Mouse (Mus musculus) forebrain, embryonic 10.5 days (tissue): ENCODE measurements around the gene Ptrh1. TPM values are rescaled to one million over a fixed set of nuclear protein-coding genes. Genes with fewer than 3 reads are reported as not detected.

Experiments used
- DNase-seq: peaks from one replicate; pipeline ENCODE4 v3.0.0-alpha.2; 2017; ENCODE audit warnings: low spot score; ENCODE audit errors: extremely low spot score
- H3K27ac ChIP-seq: fragments of 300-500 bp; sonication (generic); 2 replicates; pipeline ENCODE4 v1.5.1; 2016; ENCODE audit warnings: mild to moderate bottlenecking
- H3K27me3 ChIP-seq: fragments of 300-500 bp; sonication (generic); 2 replicates; pipeline ENCODE4 v1.6.1; 2016; ENCODE audit warnings: mild to moderate bottlenecking; ENCODE audit not compliant: poor library complexity, severe bottlenecking
- H3K36me3 ChIP-seq: fragments of 300-500 bp; sonication (generic); replicated peaks from 2 replicates; pipeline ENCODE4 v1.6.1; 2016; ENCODE audit warnings: mild to moderate bottlenecking, moderate library complexity
- H3K4me1 ChIP-seq: fragments of 300-500 bp; sonication (generic); 2 replicates; pipeline ENCODE4 v1.6.1; 2016
- H3K4me3 ChIP-seq: fragments of 300-500 bp; sonication (generic); 2 replicates; pipeline ENCODE4 v1.5.1; 2016; ENCODE audit warnings: mild to moderate bottlenecking, moderate library complexity
- H3K9me3 ChIP-seq: fragments of 300-500 bp; sonication (generic); 2 replicates; pipeline ENCODE4 v1.6.1; 2016; ENCODE audit warnings: mild to moderate bottlenecking, moderate library complexity
- WGBS: fragments of 180-500 bp; shearing (Covaris S2); methylation state at CpG from one replicate; pipeline ENCODE4 v1.1.7; 2016; 5-methylcytosine and 5-hydroxymethylcytosine counted together
- polyA plus RNA-seq: library from polyadenylated mRNA; unstranded; fragments of >200 nt; fragmentation: Nextera tagmentation; extraction: Ambion mirVana; gene quantifications from 2 replicates; pipeline ENCODE4 v1.2.1, GENCODE M21; 2016

Ptrh1 gene
- polyA plus RNA-seq, 1 experiment from 2014 or later, result 4.4 TPM

DNA sequence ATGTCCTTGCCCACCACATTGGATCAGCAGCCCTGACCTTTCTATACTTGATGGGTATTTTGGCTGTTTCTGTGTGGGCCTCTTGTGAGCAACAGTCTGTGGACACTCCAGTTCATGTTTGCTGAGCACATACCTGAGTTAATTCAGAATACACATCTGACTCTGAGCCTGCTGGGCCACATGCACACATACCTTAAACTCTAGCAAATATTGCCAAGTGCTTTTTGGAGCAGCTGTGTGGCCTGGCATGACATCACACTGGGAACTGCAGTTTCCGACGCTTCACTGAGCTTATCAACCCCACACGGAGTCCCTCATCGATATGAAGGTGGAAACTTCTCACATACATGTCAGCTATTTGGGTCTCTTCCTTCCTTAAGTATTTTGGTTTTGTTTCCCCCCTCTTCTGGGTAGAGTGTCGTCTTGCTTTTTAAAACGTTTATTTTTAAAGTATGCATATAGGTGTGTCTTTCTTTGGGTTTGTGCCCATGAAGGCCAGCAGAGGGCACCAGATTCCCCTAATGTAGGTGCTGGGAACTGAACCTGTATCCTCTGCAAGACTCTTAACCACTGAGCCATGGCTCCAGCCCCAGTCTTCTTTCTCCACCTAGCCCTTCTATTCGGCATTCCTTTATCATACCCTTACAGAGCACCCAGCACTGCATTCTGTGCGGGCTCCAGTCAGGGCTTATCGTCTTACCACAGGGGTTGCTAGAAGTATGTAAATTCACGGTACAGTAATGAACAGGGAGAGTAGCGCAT, 45.6 kb downstream of the Ptrh1 start:
- DNase-seq, result peak; percentile 34
- H3K9me3 ChIP-seq, result no peaks in the 10 kb centered on the region
- H3K4me1 ChIP-seq, result peaks cover 22% of the 10 kb centered on the region
- H3K27me3 ChIP-seq, result no peaks in the 10 kb centered on the region
- WGBS, result 72% methylated on average over 11 of the region's 11 CpGs
- H3K4me3 ChIP-seq, result no peak overlapping the region
- peaks cover 4% of the 10 kb centered on the region; the same call in 1 of the 2 replicates for H3K36me3 ChIP-seq
- H3K27ac ChIP-seq, result no peak overlapping the region

DNA sequence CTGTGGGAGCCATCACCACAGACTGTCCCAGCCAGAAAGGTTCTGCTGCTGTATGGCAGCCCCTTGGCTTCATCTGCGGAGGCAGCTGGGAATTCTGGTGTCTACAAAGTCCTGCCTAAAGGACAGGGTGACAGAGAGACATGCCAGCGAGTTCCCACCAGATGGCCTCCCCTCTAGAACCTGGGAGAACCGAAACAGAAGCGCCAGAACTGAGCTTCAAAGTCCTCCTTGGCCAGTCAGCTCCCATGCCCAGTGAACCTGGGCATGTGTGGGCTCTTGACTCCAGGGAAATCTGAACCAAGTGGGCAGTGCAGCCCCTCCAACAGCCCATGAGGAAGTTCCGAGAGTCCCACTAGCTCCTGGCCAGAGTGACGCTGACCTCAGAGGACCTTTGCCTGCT, 47.1 kb downstream of the Ptrh1 start:
- H3K9me3 ChIP-seq, result no peaks in the 10 kb centered on the region
- H3K4me1 ChIP-seq, result peaks cover 22% of the 10 kb centered on the region
- H3K36me3 ChIP-seq, result peaks cover 4% of the 10 kb centered on the region; the same call in 1 of the 2 replicates
- no peak for DNase-seq
- 83% methylated on average over 6 of the region's 6 CpGs for WGBS
- H3K27me3 ChIP-seq, result no peaks in the 10 kb centered on the region
- peak overlapping the region; percentile 72 for H3K27ac ChIP-seq
- H3K4me3 ChIP-seq, result no peak overlapping the region

DNA sequence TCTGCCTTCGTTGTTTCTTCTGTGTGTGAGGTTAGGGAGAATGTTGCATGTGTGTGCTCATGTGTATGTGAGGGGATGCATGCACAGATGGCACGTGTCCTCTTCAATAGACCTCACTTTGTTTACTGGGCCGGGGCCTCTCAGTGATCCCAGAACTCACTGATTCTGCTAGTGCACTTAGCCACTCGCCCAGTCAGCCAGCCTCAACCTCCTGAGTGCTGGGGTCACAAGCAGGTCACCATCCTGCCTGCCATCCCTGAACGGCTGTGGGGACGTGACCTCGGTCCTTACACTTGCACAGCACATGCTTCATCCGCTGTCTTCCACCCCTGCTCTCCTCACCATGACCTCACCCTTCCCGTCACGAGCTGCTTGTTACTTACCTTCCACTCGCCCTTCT, 47.6 kb downstream of the Ptrh1 start:
- Histone ChIP-seq H3K9me3 (no peaks in the 10 kb centered on the region), H3K4me3 (no peak overlapping the region), H3K36me3 (0 out of 2 replicates have a peak, but pooled peaks cover 2% of the 10 kb centered on the region), H3K27ac (peak overlapping the region; percentile 72), H3K4me1 (peaks cover 22% of the 10 kb centered on the region), H3K27me3 (no peaks in the 10 kb centered on the region)
- no peak for DNase-seq
- WGBS, result 67% methylated on average over 11 of the region's 11 CpGs

DNA sequence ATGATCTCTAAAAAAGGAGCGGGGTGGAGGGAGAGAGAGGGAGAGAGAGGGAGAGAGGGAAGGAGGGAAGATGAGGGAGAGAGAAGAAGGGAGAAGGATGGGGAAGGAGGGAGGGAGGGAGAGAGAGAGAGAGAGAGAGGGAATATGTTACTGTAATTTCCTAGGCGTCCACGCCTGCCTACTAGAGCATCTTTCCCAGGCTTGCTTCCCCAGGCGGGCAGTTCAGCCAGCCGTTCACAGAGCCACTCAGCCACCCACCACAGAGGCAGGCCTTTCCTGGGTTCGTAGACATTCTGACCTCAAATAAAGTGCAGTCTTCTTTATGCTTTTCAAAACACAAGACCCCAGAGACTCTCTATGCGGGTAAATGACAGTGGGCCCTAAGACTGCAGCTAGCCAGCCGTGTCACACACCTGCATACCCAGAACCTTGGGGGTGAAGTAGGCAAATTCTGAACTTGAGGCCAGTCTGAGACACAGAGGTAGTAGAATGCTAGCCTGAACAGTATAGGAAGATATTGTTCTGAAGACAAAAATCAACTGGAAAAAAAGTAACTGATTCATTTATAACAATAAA, 48.1 kb downstream of the Ptrh1 start:
- DNase-seq, result no peak
- peak overlapping the region; percentile 72 for H3K27ac ChIP-seq
- no peak overlapping the region for H3K4me3 ChIP-seq

DNA sequence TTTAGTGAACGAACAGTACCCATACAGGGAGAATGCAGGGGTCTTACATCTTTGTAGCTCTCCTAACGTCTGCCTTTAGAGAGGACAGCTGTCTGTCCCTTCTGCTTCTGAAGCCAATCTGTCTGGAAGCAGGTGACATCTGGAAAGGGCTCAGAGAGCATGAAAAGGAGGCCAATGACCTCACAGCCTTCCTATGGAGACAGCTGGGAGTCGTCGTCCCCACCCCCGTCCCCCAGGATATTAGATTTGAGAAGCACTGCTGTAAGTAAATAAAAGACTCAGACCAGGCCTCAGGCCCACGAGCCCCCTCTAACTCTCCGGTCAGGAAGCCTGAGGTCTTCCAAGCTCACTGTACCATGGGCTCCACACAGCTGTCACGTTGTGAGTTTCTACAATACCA, 48.6 kb downstream of the Ptrh1 start:
- Histone ChIP-seq H3K27me3 (no peaks in the 10 kb centered on the region), H3K36me3 (no peaks in the 10 kb centered on the region), H3K4me3 (no peak overlapping the region), H3K27ac (peak overlapping the region; percentile 72), H3K9me3 (no peaks in the 10 kb centered on the region), H3K4me1 (peaks cover 22% of the 10 kb centered on the region)
- 57% methylated on average over 8 of the region's 8 CpGs for whole genome bisulfite sequencing
- no peak for DNase-seq

More for the DNA sequence above, 48.1 kb downstream of the Ptrh1 start:
- no peaks in the 10 kb centered on the region for H3K9me3 ChIP-seq
- H3K36me3 ChIP-seq, result no peaks in the 10 kb centered on the region
- H3K4me1 ChIP-seq, result peaks cover 22% of the 10 kb centered on the region
- 73% methylated on average over 8 of the region's 8 CpGs for WGBS
- H3K27me3 ChIP-seq, result no peaks in the 10 kb centered on the region

DNA sequence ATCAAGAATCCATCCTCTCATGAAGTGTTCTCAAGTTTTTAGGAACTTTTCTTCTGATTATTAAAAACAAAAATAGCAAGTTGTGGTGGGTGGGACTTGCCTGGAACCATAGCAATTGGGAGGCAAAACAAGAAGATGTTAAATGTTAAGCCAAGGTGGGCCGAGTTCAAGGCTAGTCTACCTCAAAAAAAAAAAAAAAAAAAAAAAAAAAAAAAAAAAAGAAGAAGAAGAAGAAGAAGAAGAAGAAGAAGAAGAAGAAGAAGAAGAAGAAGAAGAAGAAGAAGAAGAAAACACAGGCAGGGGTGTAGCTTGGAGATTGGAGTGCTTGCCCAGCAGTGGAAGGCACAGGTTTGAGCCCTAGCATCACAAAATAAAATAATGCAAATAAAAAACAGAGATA, 49.2 kb downstream of the Ptrh1 start:
- 88% methylated on average over 1 of the region's 1 CpGs for WGBS
- Histone ChIP-seq H3K4me3 (no peak overlapping the region), H3K27ac (peak overlapping the region; percentile 72; the same call in 1 of the 2 replicates), H3K27me3 (no peaks in the 10 kb centered on the region), H3K9me3 (no peaks in the 10 kb centered on the region), H3K36me3 (no peaks in the 10 kb centered on the region), H3K4me1 (peaks cover 22% of the 10 kb centered on the region)
- no peak for DNase-seq

DNA sequence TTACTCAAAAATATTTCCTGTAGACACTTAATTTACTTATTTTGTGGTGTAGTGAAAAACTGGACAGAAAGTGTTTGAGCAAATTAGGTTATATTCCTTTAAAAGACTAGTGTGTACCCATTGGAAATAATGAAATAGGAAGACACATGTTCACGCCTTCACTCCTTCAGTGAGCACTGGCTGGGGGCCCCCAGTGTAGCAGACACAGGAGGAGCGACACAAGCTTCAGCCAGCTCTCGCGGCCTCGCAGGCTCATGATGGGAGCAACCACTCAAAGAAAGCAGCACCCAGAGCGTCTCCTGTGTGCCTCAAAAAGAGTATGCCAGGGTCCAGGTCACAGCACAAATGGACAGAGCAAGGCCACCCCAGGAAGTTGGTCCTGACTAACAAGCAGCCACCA, 50.2 kb downstream of the Ptrh1 start:
- DNase-seq, result no peak
- Histone ChIP-seq H3K27ac (peak overlapping the region; percentile 1; the same call in 1 of the 2 replicates), H3K27me3 (no peaks in the 10 kb centered on the region), H3K36me3 (no peaks in the 10 kb centered on the region), H3K9me3 (no peaks in the 10 kb centered on the region), H3K4me1 (peaks cover 22% of the 10 kb centered on the region), H3K4me3 (no peak overlapping the region)
- WGBS, result 85% methylated on average over 6 of the region's 6 CpGs

Other genes with a start within 250 kb of the Ptrh1 start
- gene Fam102a, start 240.5 kb upstream of the Ptrh1 start, polyA plus RNA-seq, result 7.3 and 7.8 TPM in 2 replicates
- 104 and 105 TPM in 2 replicates for gene Dpm2, start 204.9 kb upstream of the Ptrh1 start, polyA plus RNA-seq
- 1.8 TPM in 2 replicates for gene Pip5kl1, start 201.0 kb upstream of the Ptrh1 start, polyA plus RNA-seq
- 0.19 and 0.30 TPM in 2 replicates for gene 9430097D07Rik, start 200.1 kb upstream of the Ptrh1 start, polyA plus RNA-seq
- gene St6galnac4, start 188.7 kb upstream of the Ptrh1 start, polyA plus RNA-seq, result 15.7 and 17.6 TPM in 2 replicates
- gene St6galnac6, start 176.1 kb upstream of the Ptrh1 start, polyA plus RNA-seq, result 13.3 and 13.8 TPM in 2 replicates
- gene Ak1, start 154.0 kb upstream of the Ptrh1 start, polyA plus RNA-seq, result 17.8 and 20.2 TPM in 2 replicates
- gene Eng, start 129.2 kb upstream of the Ptrh1 start, polyA plus RNA-seq, result 24.5 and 24.7 TPM in 2 replicates
- 27.4 and 29.5 TPM in 2 replicates for gene Fpgs, start 71.6 kb upstream of the Ptrh1 start, polyA plus RNA-seq
- gene Cdk9, start 62.7 kb upstream of the Ptrh1 start, polyA plus RNA-seq, result 135 and 139 TPM in 2 replicates
- gene Sh2d3c, start 54.7 kb upstream of the Ptrh1 start, polyA plus RNA-seq, result 28.6 and 30.2 TPM in 2 replicates
- gene 6330409D20Rik, start 34.8 kb upstream of the Ptrh1 start, polyA plus RNA-seq, result 0.69 and 1.2 TPM in 2 replicates
- gene Tor2a, start 18.6 kb upstream of the Ptrh1 start, polyA plus RNA-seq, result 54.0 and 54.9 TPM in 2 replicates
- 0.32 and 0.36 TPM in 2 replicates for gene Ttc16, start 153 bp upstream of the Ptrh1 start, polyA plus RNA-seq
- gene Cfap157, start 8.6 kb downstream of the Ptrh1 start, polyA plus RNA-seq, result 1.1 and 1.2 TPM in 2 replicates
- 18.7 and 20.8 TPM in 2 replicates for gene Stxbp1, start 71.5 kb downstream of the Ptrh1 start, polyA plus RNA-seq
- gene Fam129b, start 100.3 kb downstream of the Ptrh1 start, polyA plus RNA-seq, result 22.8 and 25.3 TPM in 2 replicates
- 192 and 197 TPM in 2 replicates for gene Rpl12, start 185.8 kb downstream of the Ptrh1 start, polyA plus RNA-seq
- 6.6 and 8.0 TPM in 2 replicates for gene Lrsam1, start 185.8 kb downstream of the Ptrh1 start, polyA plus RNA-seq
- 14.2 and 14.8 TPM in 2 replicates for gene Slc2a8, start 206.3 kb downstream of the Ptrh1 start, polyA plus RNA-seq